Mouse (Mus musculus): Measurements from ENCODE around the gene Prcc. TPM values are rescaled to one million over a fixed set of nuclear protein-coding genes. Genes with fewer than 3 reads are reported as not detected.

Prcc gene
- polyA plus RNA-seq (2011; ENCODE audit: insufficient read length, low read depth, missing spikeins), result 27.5 and 34.2 TPM in 2 replicates

DNA sequence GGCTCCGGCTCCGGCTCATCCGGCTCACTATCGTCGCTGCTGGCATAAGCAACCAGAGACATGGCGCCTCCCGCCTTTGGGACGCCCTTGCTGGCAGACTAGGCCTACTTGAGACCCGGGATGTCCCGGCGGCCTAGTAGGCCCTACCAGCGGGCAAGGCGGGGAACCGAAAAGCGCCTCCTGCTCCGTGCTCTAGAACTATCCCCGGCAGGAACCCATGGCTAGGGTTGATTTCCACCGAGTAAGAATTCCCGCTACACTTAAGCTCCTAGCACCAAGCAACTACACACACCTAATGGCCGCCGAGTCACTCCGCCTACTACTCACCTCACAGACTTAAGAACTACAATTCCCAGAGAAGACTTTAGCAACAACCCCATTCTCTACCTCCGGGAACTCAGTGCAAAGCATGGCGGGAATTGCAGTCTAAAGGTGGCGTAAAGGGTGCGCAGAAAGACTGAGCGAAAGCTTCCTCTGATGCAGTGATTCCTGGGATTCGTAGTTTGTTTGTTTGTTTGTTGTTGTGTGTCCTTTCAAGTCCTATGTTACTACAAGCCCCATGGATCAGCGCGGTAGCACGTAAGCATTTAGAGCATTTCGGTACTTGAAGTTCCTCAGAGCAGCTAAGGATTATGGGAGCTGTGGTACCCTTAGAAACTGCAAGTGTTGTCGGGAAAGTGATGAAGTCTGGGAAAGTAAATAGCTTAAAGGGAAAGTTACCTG, at the start of gene Prcc:
Gene Prcc (minus strand): TSS at position 328 of the 723 bp plus-strand sequence.
- peak within 1 kb of the TSS; percentile 58 for H3K27ac ChIP-seq (ENCODE audit: insufficient read depth, low read length)
- peak; percentile 67 for TF ChIP-seq POLR2A (IDR thresholded peaks at IDR 0.05; ENCODE audit: low read depth, low read length)
- TF ChIP-seq CTCF (IDR thresholded peaks at IDR 0.05; ENCODE audit: borderline replicate concordance, insufficient read depth, low read length), result no peak
- H3K4me3 ChIP-seq (ENCODE audit: insufficient read depth, low read length), result peak within 1 kb of the TSS; percentile 84
- H3K4me1 ChIP-seq (ENCODE audit: control insufficient read depth, insufficient read depth, low read length), result no peaks in the 10 kb centered on the region

DNA sequence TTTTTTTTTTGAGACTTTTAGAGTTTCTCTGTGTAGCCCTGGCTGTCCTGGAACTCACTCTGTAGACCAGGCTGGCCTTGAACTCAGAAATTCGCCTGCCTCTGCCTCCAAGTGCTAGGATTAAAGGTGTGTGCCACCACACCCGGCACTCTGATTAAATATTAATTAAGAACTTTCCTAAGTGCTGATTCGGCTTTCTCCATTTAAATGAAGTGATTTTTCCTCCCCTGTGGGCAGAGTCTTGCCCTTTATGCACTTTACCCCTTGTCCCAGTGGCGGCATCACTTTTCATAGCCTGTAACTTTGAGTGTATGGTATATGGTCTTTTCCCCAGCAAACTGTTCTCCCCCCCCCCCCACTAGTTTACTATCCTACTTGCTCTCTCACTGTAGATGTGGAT, 49.8 kb upstream of the Prcc start:
- Histone ChIP-seq H3K4me1 (ENCODE audit: control insufficient read depth, insufficient read depth, low read length) (peaks cover 3% of the 10 kb centered on the region), H3K4me3 (ENCODE audit: insufficient read depth, low read length) (no peak overlapping the region), H3K27ac (ENCODE audit: insufficient read depth, low read length) (no peak overlapping the region)
- TF ChIP-seq POLR2A (IDR thresholded peaks at IDR 0.05; ENCODE audit: low read depth, low read length) (no peak), CTCF (IDR thresholded peaks at IDR 0.05; ENCODE audit: borderline replicate concordance, insufficient read depth, low read length) (no peak)

DNA sequence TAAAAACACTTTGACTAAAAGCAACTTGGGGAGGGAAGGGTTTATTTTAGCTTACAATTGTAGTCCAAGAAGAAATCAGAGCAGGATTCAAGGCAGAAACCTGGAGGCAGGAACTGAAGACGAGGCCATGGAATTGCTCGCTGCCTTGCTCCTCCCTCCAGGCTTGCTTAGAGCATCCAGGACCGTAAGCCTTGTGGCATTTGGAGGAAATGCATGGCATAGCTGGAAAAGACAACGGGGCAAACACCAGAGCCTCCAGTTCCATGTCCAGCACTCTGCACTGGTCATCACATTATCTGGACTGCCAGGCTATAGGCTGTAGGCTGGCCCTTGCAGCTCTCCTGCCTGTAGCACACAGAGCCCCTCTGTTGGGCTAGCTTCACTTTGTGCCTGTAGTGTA, 49.1 kb upstream of the Prcc start:
- no peak overlapping the region for H3K4me3 ChIP-seq (ENCODE audit: insufficient read depth, low read length)
- H3K4me1 ChIP-seq (ENCODE audit: control insufficient read depth, insufficient read depth, low read length), result peaks cover 3% of the 10 kb centered on the region
- TF ChIP-seq POLR2A (IDR thresholded peaks at IDR 0.05; ENCODE audit: low read depth, low read length) (no peak), CTCF (IDR thresholded peaks at IDR 0.05; ENCODE audit: borderline replicate concordance, insufficient read depth, low read length) (no peak)
- H3K27ac ChIP-seq (ENCODE audit: insufficient read depth, low read length), result no peak overlapping the region

DNA sequence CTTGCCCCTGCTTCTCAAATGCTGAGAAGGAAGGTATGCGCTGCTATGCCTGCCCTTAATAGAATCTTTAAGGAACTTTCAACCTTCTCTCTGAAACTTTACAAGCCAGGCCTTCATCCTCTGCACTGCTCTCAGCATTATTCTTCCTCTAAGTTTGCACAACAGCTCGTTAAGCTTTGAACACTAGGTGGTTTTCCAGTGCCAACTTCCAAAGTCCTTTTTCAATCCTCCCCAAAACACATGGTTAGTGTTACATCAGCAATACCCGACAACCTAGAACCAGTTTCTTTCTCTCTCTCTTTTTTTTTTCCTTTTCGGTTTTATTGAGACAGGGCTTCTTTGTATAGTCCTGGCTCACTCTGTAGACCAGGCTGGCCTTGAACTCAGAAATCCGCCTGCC, 48.6 kb upstream of the Prcc start:
- TF ChIP-seq CTCF (IDR thresholded peaks at IDR 0.05; ENCODE audit: borderline replicate concordance, insufficient read depth, low read length), result no peak
- no peak overlapping the region for H3K4me3 ChIP-seq (ENCODE audit: insufficient read depth, low read length)
- H3K4me1 ChIP-seq (ENCODE audit: control insufficient read depth, insufficient read depth, low read length), result peaks cover 3% of the 10 kb centered on the region
- H3K27ac ChIP-seq (ENCODE audit: insufficient read depth, low read length), result no peak overlapping the region

DNA sequence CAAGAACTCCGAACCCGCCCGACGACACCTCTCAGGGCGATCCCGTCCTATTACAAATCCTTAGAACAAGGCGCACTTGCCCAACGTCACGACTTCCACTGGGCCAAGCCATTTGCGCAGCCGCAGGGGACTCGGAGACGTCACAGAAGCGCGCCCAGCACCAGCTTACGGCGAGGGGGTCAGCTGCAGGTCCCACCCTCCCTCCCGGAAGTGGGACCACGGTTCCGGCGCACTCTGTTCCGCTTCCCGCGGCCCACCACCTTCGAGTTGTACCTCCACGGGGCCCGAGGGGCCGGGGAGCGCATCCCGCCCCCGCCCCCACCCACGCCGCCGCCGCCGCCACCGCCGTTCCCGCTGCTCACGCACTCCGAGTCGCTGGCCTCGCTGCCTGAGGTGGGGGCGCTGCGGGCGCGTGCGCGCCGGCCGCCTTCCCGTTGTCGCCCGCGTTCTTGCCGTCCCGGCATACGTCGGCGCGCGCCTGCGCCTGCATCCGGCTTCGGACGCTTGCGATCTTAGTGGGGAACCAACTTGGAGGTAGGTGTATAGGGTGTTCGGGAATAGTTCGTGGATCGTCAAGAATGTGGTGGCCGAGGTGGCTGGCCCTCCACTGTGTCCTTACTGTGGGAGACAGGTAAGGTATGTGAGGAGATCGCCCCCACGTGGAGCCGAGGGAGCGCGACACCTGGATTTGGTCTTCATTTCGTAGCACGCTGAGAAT, 44.8 kb upstream of the Prcc start, which contains the start of the genes Isg20l2 and Rrnad1:
Gene Isg20l2 (plus strand): TSS at position 237 of the 718 bp plus-strand sequence.
Gene Rrnad1 (minus strand): TSS at position 640 of the 718 bp plus-strand sequence.
- TF ChIP-seq CTCF (IDR thresholded peaks at IDR 0.05; ENCODE audit: borderline replicate concordance, insufficient read depth, low read length), result peak; percentile 89
- peak; percentile 85 for TF ChIP-seq POLR2A (IDR thresholded peaks at IDR 0.05; ENCODE audit: low read depth, low read length)
- peak within 1 kb of the TSS; percentile 45 for H3K27ac ChIP-seq (ENCODE audit: insufficient read depth, low read length)
- H3K4me3 ChIP-seq (ENCODE audit: insufficient read depth, low read length), result peak within 1 kb of the TSS; percentile 75

DNA sequence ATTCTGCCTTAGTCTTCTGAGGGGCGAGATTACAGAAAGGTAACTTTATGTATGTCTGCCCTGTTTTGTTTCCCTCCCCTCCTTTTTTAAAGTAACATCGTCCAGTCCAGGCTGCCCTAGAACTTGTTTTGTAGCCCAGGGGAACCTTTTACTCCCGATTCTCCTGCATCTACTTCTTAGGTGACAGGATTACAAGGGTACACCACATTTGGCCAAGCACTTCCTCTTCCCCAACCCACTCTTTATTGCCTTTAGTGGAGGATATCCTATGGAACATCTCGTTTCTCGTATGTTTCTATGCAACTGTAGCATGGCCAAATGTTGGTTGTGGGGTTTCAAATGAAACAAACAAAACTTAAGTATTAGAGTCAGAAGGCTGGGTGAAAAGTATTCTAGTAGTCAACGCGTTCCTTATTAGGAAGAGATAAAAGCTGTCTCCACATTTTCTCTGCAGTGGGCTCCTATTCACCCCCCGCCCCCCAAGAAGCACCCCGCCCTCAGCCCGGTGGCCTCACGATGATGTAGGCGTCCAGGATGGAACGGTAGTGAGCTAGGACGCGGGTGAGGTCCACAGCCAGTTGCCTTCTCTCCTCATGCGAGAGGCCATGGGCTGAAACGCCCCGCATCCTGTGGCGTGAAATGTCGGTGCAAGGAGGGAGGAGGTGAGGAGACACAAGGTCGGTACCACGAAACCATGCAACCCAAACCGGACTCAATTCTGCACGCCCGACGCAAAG, 44.1 kb upstream of the Prcc start:
- H3K4me3 ChIP-seq (ENCODE audit: insufficient read depth, low read length), result peak overlapping the region; percentile 75
- no peak for TF ChIP-seq CTCF (IDR thresholded peaks at IDR 0.05; ENCODE audit: borderline replicate concordance, insufficient read depth, low read length)
- no peak for TF ChIP-seq POLR2A (IDR thresholded peaks at IDR 0.05; ENCODE audit: low read depth, low read length)
- peaks cover 5% of the 10 kb centered on the region for H3K4me1 ChIP-seq (ENCODE audit: control insufficient read depth, insufficient read depth, low read length)
- peak overlapping the region; percentile 45; the same call in 1 of the 2 replicates for H3K27ac ChIP-seq (ENCODE audit: insufficient read depth, low read length)

More for the DNA sequence above, 44.8 kb upstream of the Prcc start, which contains the start of the genes Isg20l2 and Rrnad1:
- H3K4me1 ChIP-seq (ENCODE audit: control insufficient read depth, insufficient read depth, low read length), result peaks cover 5% of the 10 kb centered on the region

DNA sequence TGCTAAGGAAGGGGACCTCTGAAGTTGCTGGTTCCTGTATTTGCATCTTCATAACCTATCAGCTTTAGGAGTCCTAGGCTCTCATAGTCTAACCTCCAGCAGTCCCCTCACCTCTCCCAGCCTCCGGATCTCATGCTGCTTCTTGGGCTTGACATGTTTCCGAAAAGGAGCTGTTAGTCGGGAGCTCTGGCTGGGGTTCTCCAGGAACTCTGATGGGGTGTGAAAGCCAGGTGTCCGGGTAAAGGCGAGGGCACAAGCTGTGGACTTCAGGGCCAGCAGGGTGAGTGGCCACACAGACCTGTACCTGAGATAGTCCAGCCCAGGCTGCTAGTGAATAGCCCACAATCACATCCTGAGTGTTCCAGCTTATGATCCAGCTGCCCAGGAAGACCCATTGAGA, 42.0 kb upstream of the Prcc start:
- Histone ChIP-seq H3K27ac (ENCODE audit: insufficient read depth, low read length) (no peak overlapping the region), H3K4me3 (ENCODE audit: insufficient read depth, low read length) (no peak overlapping the region), H3K4me1 (ENCODE audit: control insufficient read depth, insufficient read depth, low read length) (peaks cover 5% of the 10 kb centered on the region; the same call in 1 of the 2 replicates)
- TF ChIP-seq POLR2A (IDR thresholded peaks at IDR 0.05; ENCODE audit: low read depth, low read length), result no peak
- TF ChIP-seq CTCF (IDR thresholded peaks at IDR 0.05; ENCODE audit: borderline replicate concordance, insufficient read depth, low read length), result no peak

DNA sequence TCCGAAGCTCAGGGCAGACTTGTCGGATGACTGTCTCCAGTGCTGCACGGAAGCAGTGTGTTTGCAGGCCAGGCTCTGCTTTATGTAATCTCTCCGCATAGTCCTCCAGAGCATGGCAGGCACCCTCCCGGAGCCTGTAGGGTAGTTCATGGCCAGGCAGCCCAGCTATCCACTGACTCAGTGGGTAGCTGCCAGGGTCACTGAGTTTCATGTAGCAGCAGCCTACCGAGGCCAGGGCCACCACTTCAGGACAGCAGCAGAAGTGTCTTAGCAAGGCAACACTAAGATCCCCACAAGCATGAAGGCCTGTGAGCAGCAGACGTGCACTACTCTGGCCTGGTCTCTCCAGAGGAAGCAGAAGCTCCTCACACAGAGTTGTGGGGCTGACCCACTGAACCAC, 39.6 kb upstream of the Prcc start:
- H3K27ac ChIP-seq (ENCODE audit: insufficient read depth, low read length), result no peak overlapping the region
- TF ChIP-seq CTCF (IDR thresholded peaks at IDR 0.05; ENCODE audit: borderline replicate concordance, insufficient read depth, low read length), result no peak
- TF ChIP-seq POLR2A (IDR thresholded peaks at IDR 0.05; ENCODE audit: low read depth, low read length), result no peak

DNA sequence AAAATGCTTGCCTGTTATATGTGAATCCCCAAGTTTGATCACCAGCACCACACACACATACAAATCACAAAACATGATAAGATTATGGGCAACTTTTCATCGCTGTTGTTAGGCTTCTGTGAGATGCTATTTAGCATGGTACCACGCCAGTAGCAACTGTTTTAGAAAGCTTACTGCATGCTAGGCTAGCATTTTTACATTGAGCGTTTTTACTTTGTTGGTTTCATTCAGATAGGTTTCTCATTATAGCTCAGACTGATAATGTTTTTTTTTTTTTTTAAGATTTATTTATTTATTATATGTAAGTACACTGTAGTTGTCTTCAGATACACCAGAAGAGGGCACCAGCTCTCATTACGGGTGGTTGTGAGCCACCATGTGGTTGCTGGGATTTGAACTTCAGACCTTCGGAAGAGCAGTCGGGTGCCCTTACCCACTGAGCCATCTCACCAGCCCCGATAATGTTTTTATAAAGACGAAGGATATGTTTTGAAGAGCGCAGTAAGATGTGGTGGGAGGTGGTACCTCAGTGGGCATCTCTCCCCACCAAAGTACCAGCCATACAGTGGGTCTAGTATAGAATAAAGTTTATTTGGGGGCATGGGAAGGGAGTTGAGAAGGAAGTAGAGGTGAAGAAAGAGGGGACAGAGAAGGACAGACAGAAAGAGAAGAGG, 35.0 kb upstream of the Prcc start:
- Histone ChIP-seq H3K4me3 (ENCODE audit: insufficient read depth, low read length) (peak overlapping the region; percentile 76), H3K27ac (ENCODE audit: insufficient read depth, low read length) (peak overlapping the region; percentile 81; the same call in 1 of the 2 replicates), H3K4me1 (ENCODE audit: control insufficient read depth, insufficient read depth, low read length) (0 out of 2 replicates have a peak, but pooled peaks cover 2% of the 10 kb centered on the region)
- no peak for TF ChIP-seq CTCF (IDR thresholded peaks at IDR 0.05; ENCODE audit: borderline replicate concordance, insufficient read depth, low read length)
- no peak for TF ChIP-seq POLR2A (IDR thresholded peaks at IDR 0.05; ENCODE audit: low read depth, low read length)

More for the DNA sequence above, 39.6 kb upstream of the Prcc start:
- H3K4me1 ChIP-seq (ENCODE audit: control insufficient read depth, insufficient read depth, low read length), result peaks cover 2% of the 10 kb centered on the region; the same call in 1 of the 2 replicates
- no peak overlapping the region for H3K4me3 ChIP-seq (ENCODE audit: insufficient read depth, low read length)

Measured in embryonic fibroblast, embryonic 13.5 days (primary cell).